Mouse (Mus musculus): ENCODE measurements around the gene Ptprj. TPM values are rescaled to one million over a fixed set of nuclear protein-coding genes. Genes with fewer than 3 reads are reported as not detected.

Ptprj gene
- polyA plus RNA-seq, 1 experiment from 2014 or later: 2.1 TPM

DNA sequence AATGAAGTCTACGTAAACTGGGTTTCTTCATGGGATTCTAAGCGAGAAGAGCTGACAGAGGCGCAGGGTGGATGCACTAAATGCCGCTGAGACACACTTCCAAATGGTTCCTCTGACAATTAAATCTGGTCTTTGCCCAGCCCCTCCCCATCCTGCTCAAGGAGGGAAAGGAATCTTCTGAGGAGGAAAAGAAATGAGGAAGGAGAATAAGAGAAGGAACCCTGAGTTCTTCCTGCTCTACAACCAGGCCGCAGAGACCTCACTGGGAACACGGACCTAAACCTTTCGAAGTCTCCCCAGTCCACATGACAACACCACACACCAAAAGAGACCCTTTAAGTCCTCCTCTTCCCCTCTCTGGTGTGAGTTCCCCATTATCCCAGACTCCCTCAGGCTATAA lies 101.9 kb downstream of the Ptprj start:
- H3K4me1 ChIP-seq (replicated peaks; ENCODE audit: control insufficient read depth, insufficient read depth): 0 out of 2 replicates have a peak, but pooled peaks cover 5% of the 10 kb centered on the region
- no peak overlapping the region for H3K9ac ChIP-seq (ENCODE audit: low read length)
- ATAC-seq (ENCODE audit: low FRiP score, low TSS enrichment): no peak
- WGBS: 86% methylated on average over 7 of the region's 7 CpGs
- no peak overlapping the region for H3K4me3 ChIP-seq (ENCODE audit: low read depth, low read length)
- no peaks in the 10 kb centered on the region for H3K36me3 ChIP-seq (ENCODE audit: control insufficient read depth, insufficient read depth, low read length)
- no peaks in the 10 kb centered on the region for H3K27me3 ChIP-seq (ENCODE audit: control insufficient read depth, insufficient read depth, low read length)
- no peak for DNase-seq (ENCODE audit: low spot score)
- no peak overlapping the region for H3K4me2 ChIP-seq (replicated peaks; ENCODE audit: low read depth)
- no peak for TF ChIP-seq CTCF (IDR thresholded peaks at IDR 0.05; ENCODE audit: low read depth)
- TF ChIP-seq EP300 (optimal IDR thresholded peaks at IDR 0.05): no peak
- H3K27ac ChIP-seq (replicated peaks): no peak overlapping the region
- H3K9me3 ChIP-seq (ENCODE audit: control insufficient read depth, low read length): no peaks in the 10 kb centered on the region

DNA sequence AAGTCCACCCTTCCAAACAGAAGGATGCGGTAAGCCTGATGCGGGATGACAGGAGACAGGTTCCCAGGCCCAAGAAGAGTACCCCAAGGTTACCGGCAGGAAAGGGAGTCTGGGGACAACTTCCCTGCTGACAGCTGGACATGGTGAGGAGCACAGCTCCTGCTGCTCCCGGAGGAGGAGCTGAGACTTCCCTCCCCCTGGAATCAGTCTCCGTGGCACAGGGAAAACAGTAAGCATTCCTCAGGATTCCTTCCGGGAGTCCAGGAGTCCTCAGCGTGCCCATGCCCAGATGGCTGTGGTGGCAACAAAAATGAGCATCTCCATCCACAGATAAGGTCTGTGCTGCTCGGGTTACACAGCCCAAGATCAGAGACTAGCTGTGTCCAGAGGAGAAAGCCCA lies 102.8 kb downstream of the Ptprj start:
- Histone ChIP-seq H3K9me3 (ENCODE audit: control insufficient read depth, low read length) (no peaks in the 10 kb centered on the region), H3K9ac (ENCODE audit: low read length) (no peak overlapping the region), H3K4me2 (replicated peaks; ENCODE audit: low read depth) (no peak overlapping the region), H3K36me3 (ENCODE audit: control insufficient read depth, insufficient read depth, low read length) (no peaks in the 10 kb centered on the region), H3K4me1 (replicated peaks; ENCODE audit: control insufficient read depth, insufficient read depth) (0 out of 2 replicates have a peak, but pooled peaks cover 5% of the 10 kb centered on the region), H3K4me3 (ENCODE audit: low read depth, low read length) (no peak overlapping the region), H3K27me3 (ENCODE audit: control insufficient read depth, insufficient read depth, low read length) (no peaks in the 10 kb centered on the region), H3K27ac (replicated peaks) (no peak overlapping the region)
- DNase-seq (ENCODE audit: low spot score) (no peak), ATAC-seq (ENCODE audit: low FRiP score, low TSS enrichment) (no peak)
- TF ChIP-seq CTCF (IDR thresholded peaks at IDR 0.05; ENCODE audit: low read depth): no peak
- TF ChIP-seq EP300 (optimal IDR thresholded peaks at IDR 0.05): no peak
- 57% methylated on average over 8 of the region's 8 CpGs for WGBS

GRCm38 (mm10) chr2:90476792-90477191 lies 103.7 kb downstream of the Ptprj start:
- no peaks in the 10 kb centered on the region for H3K27me3 ChIP-seq (ENCODE audit: control insufficient read depth, insufficient read depth, low read length)
- 66% methylated on average over 4 of the region's 5 CpGs for WGBS
- no peak for DNase-seq (ENCODE audit: low spot score)

GRCm38 (mm10) chr2:90476319-90476718 lies 104.1 kb downstream of the Ptprj start:
- Histone ChIP-seq H3K27ac (replicated peaks) (no peak overlapping the region), H3K27me3 (ENCODE audit: control insufficient read depth, insufficient read depth, low read length) (no peaks in the 10 kb centered on the region), H3K4me1 (replicated peaks; ENCODE audit: control insufficient read depth, insufficient read depth) (0 out of 2 replicates have a peak, but pooled peaks cover 5% of the 10 kb centered on the region), H3K9ac (ENCODE audit: low read length) (no peak overlapping the region), H3K36me3 (ENCODE audit: control insufficient read depth, insufficient read depth, low read length) (no peaks in the 10 kb centered on the region), H3K4me2 (replicated peaks; ENCODE audit: low read depth) (no peak overlapping the region), H3K4me3 (ENCODE audit: low read depth, low read length) (no peak overlapping the region), H3K9me3 (ENCODE audit: control insufficient read depth, low read length) (no peaks in the 10 kb centered on the region)
- no peak for DNase-seq (ENCODE audit: low spot score)
- WGBS: 66% methylated on average over 11 of the region's 11 CpGs
- ATAC-seq (ENCODE audit: low FRiP score, low TSS enrichment): 0 out of 2 replicates have a peak, but pooled peaks have one; percentile 8
- no peak for TF ChIP-seq CTCF (IDR thresholded peaks at IDR 0.05; ENCODE audit: low read depth)
- no peak for TF ChIP-seq EP300 (optimal IDR thresholded peaks at IDR 0.05)

More at GRCm38 (mm10) chr2:90476792-90477191, 103.7 kb downstream of the Ptprj start:
- Histone ChIP-seq H3K4me2 (replicated peaks; ENCODE audit: low read depth) (no peak overlapping the region), H3K9me3 (ENCODE audit: control insufficient read depth, low read length) (no peaks in the 10 kb centered on the region), H3K27ac (replicated peaks) (no peak overlapping the region), H3K9ac (ENCODE audit: low read length) (no peak overlapping the region), H3K4me1 (replicated peaks; ENCODE audit: control insufficient read depth, insufficient read depth) (0 out of 2 replicates have a peak, but pooled peaks cover 5% of the 10 kb centered on the region), H3K4me3 (ENCODE audit: low read depth, low read length) (no peak overlapping the region), H3K36me3 (ENCODE audit: control insufficient read depth, insufficient read depth, low read length) (no peaks in the 10 kb centered on the region)
- TF ChIP-seq CTCF (IDR thresholded peaks at IDR 0.05; ENCODE audit: low read depth): no peak
- no peak for ATAC-seq (ENCODE audit: low FRiP score, low TSS enrichment)

GRCm38 (mm10) chr2:90474593-90475405 lies 105.6 kb downstream of the Ptprj start:
- Histone ChIP-seq H3K4me2 (replicated peaks; ENCODE audit: low read depth) (peak overlapping the region; percentile 49), H3K9me3 (ENCODE audit: control insufficient read depth, low read length) (no peaks in the 10 kb centered on the region), H3K27ac (replicated peaks) (no peak overlapping the region), H3K4me1 (replicated peaks; ENCODE audit: control insufficient read depth, insufficient read depth) (no peaks in the 10 kb centered on the region), H3K4me3 (ENCODE audit: low read depth, low read length) (peak overlapping the region; percentile 22; the same call in 1 of the 2 replicates), H3K36me3 (ENCODE audit: control insufficient read depth, insufficient read depth, low read length) (no peaks in the 10 kb centered on the region), H3K9ac (ENCODE audit: low read length) (no peak overlapping the region), H3K27me3 (ENCODE audit: control insufficient read depth, insufficient read depth, low read length) (no peaks in the 10 kb centered on the region)
- peak; percentile 77 for ATAC-seq (ENCODE audit: low FRiP score, low TSS enrichment)
- DNase-seq (ENCODE audit: low spot score): peak; percentile 83
- TF ChIP-seq EP300 (optimal IDR thresholded peaks at IDR 0.05): no peak
- TF ChIP-seq CTCF (IDR thresholded peaks at IDR 0.05; ENCODE audit: low read depth): peak; percentile 95
- WGBS: 2% methylated on average over 11 of the region's 11 CpGs

- H3K36me3 ChIP-seq (ENCODE audit: control insufficient read depth, insufficient read depth, low read length): no peaks in the 10 kb centered on the region
- H3K4me3 ChIP-seq (ENCODE audit: low read depth, low read length): no peak overlapping the region
- no peaks in the 10 kb centered on the region for H3K4me1 ChIP-seq (replicated peaks; ENCODE audit: control insufficient read depth, insufficient read depth)
- TF ChIP-seq EP300 (optimal IDR thresholded peaks at IDR 0.05) (no peak), CTCF (IDR thresholded peaks at IDR 0.05; ENCODE audit: low read depth) (no peak)
- ATAC-seq (ENCODE audit: low FRiP score, low TSS enrichment): no peak
- no peaks in the 10 kb centered on the region for H3K9me3 ChIP-seq (ENCODE audit: control insufficient read depth, low read length)
- H3K27me3 ChIP-seq (ENCODE audit: control insufficient read depth, insufficient read depth, low read length): no peaks in the 10 kb centered on the region
- H3K9ac ChIP-seq (ENCODE audit: low read length): no peak overlapping the region
- no peak overlapping the region for H3K4me2 ChIP-seq (replicated peaks; ENCODE audit: low read depth)
- H3K27ac ChIP-seq (replicated peaks): no peak overlapping the region
- WGBS: 68% methylated on average over 4 of the region's 4 CpGs
- DNase-seq (ENCODE audit: low spot score): no peak
Measured at GRCm38 (mm10) chr2:90472701-90473100, 107.7 kb downstream of the Ptprj start.

Data from stomach, postnatal 0 days (tissue).